8 mouse cellular contexts compared by ENCODE assay signal in the genomic region with DNA sequence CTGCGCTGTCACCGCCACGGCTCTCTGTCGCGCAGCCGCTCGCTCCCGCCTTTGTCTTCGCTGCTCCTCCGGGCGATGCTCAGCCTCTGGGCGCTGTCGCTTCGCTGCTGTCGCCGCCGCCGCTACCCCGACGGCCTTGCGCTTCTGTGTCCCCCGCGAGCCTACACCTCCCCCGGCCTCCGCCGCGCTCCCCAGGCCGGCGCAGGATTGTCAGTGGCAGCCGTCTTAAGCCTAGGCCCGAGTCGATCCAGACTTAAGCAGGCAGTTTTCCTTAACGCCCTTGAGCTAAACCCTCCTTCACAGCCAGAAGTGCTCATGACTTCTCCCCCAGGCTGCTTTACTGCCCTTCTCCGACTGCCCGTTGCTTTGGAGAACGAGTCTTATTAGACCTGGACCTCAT. TPM values are rescaled to one million over a fixed set of nuclear protein-coding genes. Genes with fewer than 3 reads are reported as not detected.
DNase-seq lines count a peak whose midpoint lies in the region; ATAC-seq and TF ChIP-seq lines count a peak whose summit lies in the region.

No protein-coding gene starts in this region.

- H3K4me3 ChIP-seq in gastrocnemius, adult 2 months = peak overlapping the region; percentile 99
- H3K4me3 ChIP-seq in heart, postnatal 0 days (ENCODE audit: low read depth, low read length) = peak overlapping the region; percentile 85
- peak overlapping the region; percentile 82 to 94 for H3K4me3 ChIP-seq in liver, embryonic 14.5 days (ENCODE audit: insufficient read depth in 1 of 2, low read depth in 2 of 2, low read length in 2 of 2)
- peak overlapping the region; percentile 91 for H3K4me3 ChIP-seq in stomach, embryonic 14.5 days (ENCODE audit: low read depth, low read length)

- no peak for TF ChIP-seq EP300 in heart, postnatal 0 days (IDR thresholded peaks at IDR 0.05; ENCODE audit: low read depth)
- no peak for TF ChIP-seq EP300 in liver, embryonic 14.5 days (IDR thresholded peaks at IDR 0.05; ENCODE audit: low read depth)

- H3K27ac ChIP-seq in gastrocnemius, adult 2 months = peak overlapping the region; percentile 98
- H3K27ac ChIP-seq in heart, postnatal 0 days (ENCODE audit: low read depth) = peak overlapping the region; percentile 100
- H3K27ac ChIP-seq in liver, embryonic 14.5 days = peak overlapping the region; percentile 80
- peak overlapping the region; percentile 89 for H3K27ac ChIP-seq in stomach, embryonic 14.5 days (ENCODE audit: low read length)

- no peaks in the 10 kb centered on the region for H3K27me3 ChIP-seq in heart, postnatal 0 days (ENCODE audit: control insufficient read depth, insufficient read depth, low read length)
- no peaks in the 10 kb centered on the region for H3K27me3 ChIP-seq in liver, embryonic 14.5 days (ENCODE audit: control insufficient read depth, insufficient read depth, low read length)
- H3K27me3 ChIP-seq in stomach, embryonic 14.5 days (ENCODE audit: control insufficient read depth, insufficient read depth, low read length) = no peaks in the 10 kb centered on the region

- TF ChIP-seq CTCF in gastrocnemius, adult 2 months (IDR thresholded peaks at IDR 0.05) = no peak
- no peak for TF ChIP-seq CTCF in heart, postnatal 0 days (IDR thresholded peaks at IDR 0.05; ENCODE audit: low read depth)
- TF ChIP-seq CTCF in liver, embryonic 14.5 days (IDR thresholded peaks at IDR 0.05; ENCODE audit: low read depth) = no peak

- no peak for DNase-seq in gastrocnemius, adult 2 months
- DNase-seq in gastrocnemius, adult 18-20 months (ENCODE audit: low spot score) = no peak
- DNase-seq in urinary bladder, postnatal 25 days (ENCODE audit: low spot score) = peak; percentile 36
- DNase-seq in urinary bladder, postnatal 14 days (ENCODE audit: low spot score) = no peak
- DNase-seq in heart, postnatal 0 days (ENCODE audit: low spot score) = peak; percentile 38
- DNase-seq in liver, embryonic 14.5 days (ENCODE audit: low read depth in 3 of 3, low spot score in 3 of 3) = peak in 1 of 3 experiments; percentile 31
- DNase-seq in adrenal gland, adult 8-10 months = no peak

- no peaks in the 10 kb centered on the region for H3K9me3 ChIP-seq in heart, postnatal 0 days (replicated peaks; ENCODE audit: control insufficient read depth, low read length)
- no peaks in the 10 kb centered on the region for H3K9me3 ChIP-seq in liver, embryonic 14.5 days (ENCODE audit: control insufficient read depth, low read length)
- no peaks in the 10 kb centered on the region for H3K9me3 ChIP-seq in stomach, embryonic 14.5 days (ENCODE audit: control insufficient read depth, low read depth, low read length)

- peaks cover 11% of the 10 kb centered on the region for H3K36me3 ChIP-seq in heart, postnatal 0 days (replicated peaks; ENCODE audit: control insufficient read depth, insufficient read depth, low read length)
- H3K36me3 ChIP-seq in liver, embryonic 14.5 days (replicated peaks; ENCODE audit: control insufficient read depth, insufficient read depth, low read depth) = peaks cover 16% of the 10 kb centered on the region
- peaks cover 10% of the 10 kb centered on the region for H3K36me3 ChIP-seq in stomach, embryonic 14.5 days (ENCODE audit: control insufficient read depth, insufficient read depth, low read length)

- ATAC-seq in heart, postnatal 0 days (ENCODE audit: insufficient read depth, low read depth) = peak; percentile 3
- ATAC-seq in liver, embryonic 14.5 days (ENCODE audit: insufficient read depth) = peak; percentile 36
- ATAC-seq in stomach, embryonic 14.5 days (ENCODE audit: insufficient number of reproducible peaks, insufficient read depth, low FRiP score, low read depth) = no peak; the same call in 1 of the 2 replicates

- H3K4me2 ChIP-seq in heart, postnatal 0 days (ENCODE audit: low read depth, low read length) = peak overlapping the region; percentile 70
- peak overlapping the region; percentile 86 for H3K4me2 ChIP-seq in liver, embryonic 14.5 days (ENCODE audit: low read depth)
- H3K4me2 ChIP-seq in stomach, embryonic 14.5 days (replicated peaks; ENCODE audit: low read depth, low read length) = peak overlapping the region; percentile 90

- WGBS in heart, postnatal 0 days = under 1% methylated on average over 36 of the region's 36 CpGs
- WGBS in liver, embryonic 14.5 days (ENCODE audit: insufficient replicate concordance) = under 1% methylated on average over 36 of the region's 36 CpGs
- under 1% methylated on average over 36 of the region's 36 CpGs for WGBS in stomach, embryonic 14.5 days

- H3K9ac ChIP-seq in heart, postnatal 0 days (replicated peaks; ENCODE audit: low read depth, low read length) = peak overlapping the region; percentile 94
- peak overlapping the region; percentile 94 for H3K9ac ChIP-seq in liver, embryonic 14.5 days (replicated peaks)
- H3K9ac ChIP-seq in stomach, embryonic 14.5 days (replicated peaks; ENCODE audit: low read depth, low read length) = peak overlapping the region; percentile 98

- intact Hi-C loops in gastrocnemius, adult 2 months (cut with DNase I) = no loop called here

- peaks cover 15% of the 10 kb centered on the region for H3K4me1 ChIP-seq in heart, postnatal 0 days (ENCODE audit: control insufficient read depth, insufficient read depth)
- H3K4me1 ChIP-seq in liver, embryonic 14.5 days (replicated peaks; ENCODE audit: control insufficient read depth in 2 of 2, insufficient read depth in 2 of 2, low read length in 1 of 2) = peaks cover 24 to 34% of the 10 kb centered on the region in 2 experiments
- peaks cover 33% of the 10 kb centered on the region for H3K4me1 ChIP-seq in stomach, embryonic 14.5 days (ENCODE audit: control insufficient read depth, insufficient read depth, low read length)

RNA-seq across cellular contexts. Expression of a gene that starts 1.3 kb away (rescaled TPM):
- total RNA-seq in gastrocnemius, adult 2 months (2021) = 10 to 100 TPM; 50.8 to 67.8 TPM
- total RNA-seq in gastrocnemius, adult 18-20 months (2021) = 10 to 100 TPM; 56.4 to 66.7 TPM
- 62.4 and 97.0 TPM in 2 replicates for total RNA-seq in heart, postnatal 0 days (2014; rRNA removed; ENCODE audit: low replicate concordance)
- 78.1 and 80.9 TPM in 2 replicates for polyA plus RNA-seq in heart, postnatal 0 days (2015; fragmentation: Nextera tagmentation; extraction: Ambion mirVana)
- 25.2 and 34.7 TPM in 2 replicates for polyA plus RNA-seq in liver, embryonic 14.5 days (2012; rRNA removed)
- 36.1 and 41.9 TPM in 2 replicates for polyA plus RNA-seq in liver, embryonic 14.5 days (2014; fragmentation: Nextera tagmentation; extraction: Ambion mirVana)
- 192 and 196 TPM in 2 replicates for polyA plus RNA-seq in stomach, embryonic 14.5 days (2014; fragmentation: Nextera tagmentation; extraction: Ambion mirVana)
- 100 to 1,000 TPM; 228 to 267 (median 252) TPM for total RNA-seq in adrenal gland, adult 8-10 months (2022)

RNA-seq across cellular contexts. Expression of a gene that starts 32.8 kb away (rescaled TPM):
- under 1 TPM in 1 of 2 experiments, not detected in 1; 0.28 TPM for total RNA-seq in gastrocnemius, adult 2 months (2021)
- under 1 TPM in 1 of 2 experiments, not detected in 1; 0.09 TPM for total RNA-seq in gastrocnemius, adult 18-20 months (2021)
- 1.4 TPM in 1 of 2 replicates, not detected in the other for total RNA-seq in heart, postnatal 0 days (2014; rRNA removed; ENCODE audit: low replicate concordance)
- polyA plus RNA-seq in heart, postnatal 0 days (2015; fragmentation: Nextera tagmentation; extraction: Ambion mirVana) = 0.07 and 0.18 TPM in 2 replicates
- 0.68 and 1.2 TPM in 2 replicates for polyA plus RNA-seq in liver, embryonic 14.5 days (2012; rRNA removed)
- 0.27 and 0.47 TPM in 2 replicates for polyA plus RNA-seq in liver, embryonic 14.5 days (2014; fragmentation: Nextera tagmentation; extraction: Ambion mirVana)
- 0.41 and 0.48 TPM in 2 replicates for polyA plus RNA-seq in stomach, embryonic 14.5 days (2014; fragmentation: Nextera tagmentation; extraction: Ambion mirVana)
- total RNA-seq in adrenal gland, adult 8-10 months (2022) = 1 to 10 TPM; 2.5 to 4.7 (median 3.4) TPM

RNA-seq across cellular contexts. Expression of a gene that starts 32.8 kb away (rescaled TPM):
- total RNA-seq in gastrocnemius, adult 2 months (2021) = under 1 TPM in 1 of 2 experiments, not detected in 1; 0.11 TPM
- not detected for total RNA-seq in gastrocnemius, adult 18-20 months (2021)
- total RNA-seq in heart, postnatal 0 days (2014; rRNA removed; ENCODE audit: low replicate concordance) = 0.08 and 0.11 TPM in 2 replicates
- 0.11 and 0.14 TPM in 2 replicates for polyA plus RNA-seq in heart, postnatal 0 days (2015; fragmentation: Nextera tagmentation; extraction: Ambion mirVana)
- 0.12 and 0.19 TPM in 2 replicates for polyA plus RNA-seq in liver, embryonic 14.5 days (2012; rRNA removed)
- 0.06 and 0.18 TPM in 2 replicates for polyA plus RNA-seq in liver, embryonic 14.5 days (2014; fragmentation: Nextera tagmentation; extraction: Ambion mirVana)
- 0.98 and 1.5 TPM in 2 replicates for polyA plus RNA-seq in stomach, embryonic 14.5 days (2014; fragmentation: Nextera tagmentation; extraction: Ambion mirVana)
- 1 to 10 TPM; 3.1 to 6.3 (median 4.0) TPM for total RNA-seq in adrenal gland, adult 8-10 months (2022)

Comparison
In these comparisons a context has a peak if more than half of its experiments do, and no peak if none do; other contexts are left out.
1. DNase-seq: peak in urinary bladder, postnatal 25 days (single experiment) and heart, postnatal 0 days (single experiment); none in gastrocnemius, adult 2 months (single experiment), gastrocnemius, adult 18-20 months (single experiment), urinary bladder, postnatal 14 days (single experiment) and adrenal gland, adult 8-10 months (single experiment).
2. Peak in every context shown above with its lines, with median percentiles within 50 percentile points of each other: H3K27ac ChIP-seq, H3K4me3 ChIP-seq, H3K4me2 ChIP-seq and H3K9ac ChIP-seq.